Mouse (Mus musculus) ES-Bruce4 (cell line): ENCODE results near the gene Ttn.

Experiments used
- CTCF ChIP-seq: IDR thresholded peaks from one replicate; pipeline ENCODE4 v1.8.1; 2011; ENCODE audit warnings: low read depth, low read length
- EP300 ChIP-seq: IDR thresholded peaks from 2 replicates; pipeline ENCODE4 v1.6.1; 2011; ENCODE audit warnings: low read depth, low read length; ENCODE audit not compliant: insufficient read depth

DNA sequence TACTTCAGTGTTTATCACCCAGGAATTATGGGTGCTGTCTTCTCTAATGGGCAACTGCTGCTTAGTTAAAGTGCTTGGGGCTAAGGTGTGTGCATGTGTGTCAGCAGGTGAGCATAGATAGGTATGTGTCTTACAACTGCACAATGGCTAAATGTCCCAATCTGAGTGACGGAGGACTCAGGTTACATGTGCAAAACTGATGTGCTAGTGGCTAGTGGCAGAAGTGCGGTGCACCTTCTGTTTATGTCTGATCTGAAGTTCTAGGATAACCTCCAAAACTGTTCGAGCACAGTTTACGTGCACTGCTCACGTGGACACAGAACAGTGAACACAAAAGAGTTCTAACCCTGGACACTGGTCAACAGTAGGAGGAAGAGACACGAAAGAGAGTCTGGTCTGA, 15.8 kb downstream of the Ttn start:
- TF ChIP-seq CTCF (no peak), EP300 (no peak)
